ENCODE assay signal across 8 mouse cellular contexts in genomic region chr19:53310771-53311523, GRCm38 (mm10). TPM values are rescaled to one million over a fixed set of nuclear protein-coding genes. Genes with fewer than 3 reads are reported as not detected.
DNase-seq lines count a peak whose midpoint lies in the region; ATAC-seq lines count a peak whose summit lies in the region.

No protein-coding gene starts in this region.

- H3K27me3 ChIP-seq in heart, embryonic 12.5 days (replicated peaks) = no peaks in the 10 kb centered on the region
- no peaks in the 10 kb centered on the region for H3K27me3 ChIP-seq in midbrain, embryonic 10.5 days (ENCODE audit: low read depth, poor library complexity, severe bottlenecking)

- peaks cover 18% of the 10 kb centered on the region for H3K4me1 ChIP-seq in heart, embryonic 12.5 days (replicated peaks)
- peaks cover 49% of the 10 kb centered on the region for H3K4me1 ChIP-seq in midbrain, embryonic 10.5 days

- peak overlapping the region; percentile 98 for H3K27ac ChIP-seq in heart, embryonic 12.5 days (ENCODE audit: poor library complexity, severe bottlenecking)
- H3K27ac ChIP-seq in midbrain, embryonic 10.5 days (replicated peaks) = peak overlapping the region; percentile 97

- peak overlapping the region; percentile 82 for H3K4me3 ChIP-seq in heart, embryonic 12.5 days
- peak overlapping the region; percentile 89 for H3K4me3 ChIP-seq in midbrain, embryonic 10.5 days

- DNase-seq in 416B (ENCODE audit: low read depth) = peak; percentile 70
- DNase-seq in MEL-GATA-1-ER (ENCODE audit: extremely low read depth, low read depth) = peak; percentile 65
- peak; percentile 66 for DNase-seq in embryo, embryonic 9.5 days (ENCODE audit: extremely low spot score)
- peak; percentile 65 to 78 for DNase-seq in kidney, postnatal 4 days
- DNase-seq in midbrain, embryonic 10.5 days (ENCODE audit: low spot score) = peak; percentile 73
- peak; percentile 41 for DNase-seq in spleen, adult 12 weeks (ENCODE audit: low spot score)
- no peak for DNase-seq in urinary bladder, postnatal 36 days (ENCODE audit: low spot score in 2 of 2)

- peak overlapping the region; percentile 93 for H3K9ac ChIP-seq in heart, embryonic 12.5 days

- under 1% methylated on average over 48 of the region's 48 CpGs for WGBS in heart, embryonic 12.5 days
- under 1% methylated on average over 47 of the region's 48 CpGs for WGBS in midbrain, embryonic 10.5 days

- no peaks in the 10 kb centered on the region for H3K36me3 ChIP-seq in heart, embryonic 12.5 days
- no peaks in the 10 kb centered on the region for H3K36me3 ChIP-seq in midbrain, embryonic 10.5 days

- H3K9me3 ChIP-seq in heart, embryonic 12.5 days (replicated peaks) = no peaks in the 10 kb centered on the region
- no peaks in the 10 kb centered on the region for H3K9me3 ChIP-seq in midbrain, embryonic 10.5 days (replicated peaks)

- peak overlapping the region; percentile 82 for H3K4me2 ChIP-seq in heart, embryonic 12.5 days

- ATAC-seq in heart, embryonic 12.5 days (ENCODE audit: insufficient number of reproducible peaks, low FRiP score) = no peak

RNA-seq across cellular contexts. Expression of gene Mxi1, which starts 0.6 kb away (rescaled TPM):
- 40.0 and 42.7 TPM in 2 replicates for polyA plus RNA-seq in heart, embryonic 12.5 days (2016; fragmentation: Nextera tagmentation; extraction: Ambion mirVana)
- 19.7 and 28.5 TPM in 2 replicates for polyA plus RNA-seq in midbrain, embryonic 10.5 days (2016; fragmentation: Nextera tagmentation; extraction: Ambion mirVana)

Comparison
In these comparisons a context has a peak if more than half of its experiments do, and no peak if none do; other contexts are left out.
1. DNase-seq: peak in 416B (single experiment), MEL-GATA-1-ER (single experiment), embryo, embryonic 9.5 days (single experiment), kidney, postnatal 4 days (2 of 2), midbrain, embryonic 10.5 days (single experiment) and spleen, adult 12 weeks (single experiment); none in urinary bladder, postnatal 36 days (0 of 2).